Mouse (Mus musculus): Measurements from ENCODE around the gene Angptl4. TPM values are rescaled to one million over a fixed set of nuclear protein-coding genes. Genes with fewer than 3 reads are reported as not detected.
"Not testable (repeated sequence)": the region's sequence is repeated elsewhere in the genome, so short reads cannot be mapped to it uniquely, and the experiment has no call there.

The Angptl4 gene
- polyA plus RNA-seq (2016; fragmentation: Nextera tagmentation; extraction: Ambion mirVana): 17.3 and 21.0 TPM in 2 replicates

- Histone ChIP-seq H3K4me2 (peak within 1 kb of the TSS; percentile 83), H3K4me1 (peaks cover 42% of the 10 kb centered on the region), H3K4me3 (peak within 1 kb of the TSS; percentile 63), H3K9me3 (replicated peaks) (no peaks in the 10 kb centered on the region), H3K36me3 (peaks cover 26% of the 10 kb centered on the region), H3K9ac (peak within 1 kb of the TSS; percentile 69), H3K27ac (peak within 1 kb of the TSS; percentile 79), H3K27me3 (replicated peaks) (0 out of 2 replicates have a peak, but pooled peaks cover 14% of the 10 kb centered on the region)
- peak; percentile 86 for ATAC-seq
- WGBS (ENCODE audit: insufficient replicate concordance): under 1% methylated on average over 50 of the region's 50 CpGs
Measured at GRCm38 (mm10) chr17:33781124-33781977, at the start of gene Angptl4. Angptl4 (minus strand) TSS chr17:33781830.

- no peak for ATAC-seq
- Histone ChIP-seq H3K27me3 (replicated peaks) (no peaks in the 10 kb centered on the region), H3K4me1 (peaks cover 18% of the 10 kb centered on the region), H3K36me3 (peaks cover 71% of the 10 kb centered on the region), H3K9ac (no peak overlapping the region), H3K4me2 (no peak overlapping the region), H3K9me3 (replicated peaks) (no peaks in the 10 kb centered on the region), H3K27ac (0 out of 2 replicates have a peak overlapping the region, but pooled peaks have one; percentile 57), H3K4me3 (no peak overlapping the region)
- 83% methylated on average over 10 of the region's 10 CpGs for WGBS (ENCODE audit: insufficient replicate concordance)
Measured at GRCm38 (mm10) chr17:33829561-33829960, 47.9 kb upstream of the Angptl4 start.

GRCm38 (mm10) chr17:33828892-33829291 lies 47.3 kb upstream of the Angptl4 start:
- ATAC-seq: no peak
- 68% methylated on average over 2 of the region's 2 CpGs for WGBS (ENCODE audit: insufficient replicate concordance)
- H3K9ac ChIP-seq: no peak overlapping the region
- H3K4me3 ChIP-seq: no peak overlapping the region
- peaks cover 64% of the 10 kb centered on the region for H3K36me3 ChIP-seq
- peak overlapping the region; percentile 57; the same call in 1 of the 2 replicates for H3K27ac ChIP-seq
- peaks cover 18% of the 10 kb centered on the region for H3K4me1 ChIP-seq
- no peaks in the 10 kb centered on the region for H3K9me3 ChIP-seq (replicated peaks)
- H3K4me2 ChIP-seq: no peak overlapping the region
- no peaks in the 10 kb centered on the region for H3K27me3 ChIP-seq (replicated peaks)

GRCm38 (mm10) chr17:33826850-33827249 lies 45.2 kb upstream of the Angptl4 start:
- H3K4me2 ChIP-seq: no peak overlapping the region
- under 1% methylated on average over 3 of the region's 3 CpGs for WGBS (ENCODE audit: insufficient replicate concordance)
- no peak for ATAC-seq
- peaks cover 39% of the 10 kb centered on the region for H3K4me1 ChIP-seq
- H3K27me3 ChIP-seq (replicated peaks): no peaks in the 10 kb centered on the region
- no peak overlapping the region for H3K4me3 ChIP-seq
- H3K9me3 ChIP-seq (replicated peaks): no peaks in the 10 kb centered on the region
- peaks cover 62% of the 10 kb centered on the region for H3K36me3 ChIP-seq
- no peak overlapping the region for H3K27ac ChIP-seq
- H3K9ac ChIP-seq: no peak overlapping the region

GRCm38 (mm10) chr17:33825462-33825861 lies 43.8 kb upstream of the Angptl4 start:
- Histone ChIP-seq H3K4me2 (peak overlapping the region; percentile 76), H3K27me3 (replicated peaks) (no peaks in the 10 kb centered on the region), H3K36me3 (peaks cover 62% of the 10 kb centered on the region), H3K27ac (no peak overlapping the region), H3K4me3 (peak overlapping the region; percentile 82), H3K9ac (peak overlapping the region; percentile 85), H3K9me3 (replicated peaks) (no peaks in the 10 kb centered on the region), H3K4me1 (peaks cover 48% of the 10 kb centered on the region)
- WGBS (ENCODE audit: insufficient replicate concordance): 73% methylated on average over 8 of the region's 8 CpGs
- no peak for ATAC-seq

GRCm38 (mm10) chr17:33824997-33825330 lies 43.3 kb upstream of the Angptl4 start:
- 2% methylated on average over 6 of the region's 6 CpGs for WGBS (ENCODE audit: insufficient replicate concordance)
- Histone ChIP-seq H3K4me3 (peak overlapping the region; percentile 82), H3K9ac (peak overlapping the region; percentile 85), H3K4me1 (peaks cover 48% of the 10 kb centered on the region), H3K4me2 (peak overlapping the region; percentile 76), H3K27ac (peak overlapping the region; percentile 79), H3K36me3 (peaks cover 62% of the 10 kb centered on the region)
- H3K27me3 ChIP-seq (replicated peaks); ATAC-seq; H3K9me3 ChIP-seq (replicated peaks): not testable (repeated sequence)

GRCm38 (mm10) chr17:33824084-33824996 lies 42.7 kb upstream of the Angptl4 start, which contains the start of the genes Rps28 and Ndufa7:
Rps28 (minus strand) TSS chr17:33824562.
Ndufa7 (plus strand) TSS chr17:33824572.
- no peaks in the 10 kb centered on the region for H3K9me3 ChIP-seq (replicated peaks)
- H3K4me1 ChIP-seq: peaks cover 49% of the 10 kb centered on the region
- peak within 1 kb of the TSS; percentile 76 for H3K4me2 ChIP-seq
- peak; percentile 88 for ATAC-seq
- H3K9ac ChIP-seq: peak within 1 kb of the TSS; percentile 85
- peak within 1 kb of the TSS; percentile 79 for H3K27ac ChIP-seq
- H3K27me3 ChIP-seq (replicated peaks): no peaks in the 10 kb centered on the region
- under 1% methylated on average over 51 of the region's 51 CpGs for WGBS (ENCODE audit: insufficient replicate concordance)
- peak within 1 kb of the TSS; percentile 82 for H3K4me3 ChIP-seq
- H3K36me3 ChIP-seq: peaks cover 62% of the 10 kb centered on the region

- H3K36me3 ChIP-seq: peaks cover 62% of the 10 kb centered on the region
- 56% methylated on average over 8 of the region's 8 CpGs for WGBS (ENCODE audit: insufficient replicate concordance)
- not testable (repeated sequence) for H3K9me3 ChIP-seq (replicated peaks); ATAC-seq; H3K27me3 ChIP-seq (replicated peaks)
- peaks cover 60% of the 10 kb centered on the region for H3K4me1 ChIP-seq
- H3K9ac ChIP-seq: peak overlapping the region; percentile 85
- peak overlapping the region; percentile 76 for H3K4me2 ChIP-seq
- H3K27ac ChIP-seq: peak overlapping the region; percentile 68
- peak overlapping the region; percentile 82 for H3K4me3 ChIP-seq
Measured at GRCm38 (mm10) chr17:33823171-33823570, 41.5 kb upstream of the Angptl4 start.

- Histone ChIP-seq H3K9ac (peak overlapping the region; percentile 85; the same call in 1 of the 2 replicates), H3K36me3 (peaks cover 58% of the 10 kb centered on the region), H3K27me3 (replicated peaks) (no peaks in the 10 kb centered on the region), H3K4me1 (peaks cover 66% of the 10 kb centered on the region), H3K4me2 (peak overlapping the region; percentile 76), H3K4me3 (peak overlapping the region; percentile 82), H3K9me3 (replicated peaks) (no peaks in the 10 kb centered on the region), H3K27ac (no peak overlapping the region)
- no peak for ATAC-seq
- WGBS (ENCODE audit: insufficient replicate concordance): 77% methylated on average over 1 of the region's 1 CpGs
Measured at GRCm38 (mm10) chr17:33822436-33822959, 40.9 kb upstream of the Angptl4 start.

GRCm38 (mm10) chr17:33817969-33818643 lies 36.5 kb upstream of the Angptl4 start:
- H3K4me3 ChIP-seq: peak overlapping the region; percentile 69
- H3K9me3 ChIP-seq (replicated peaks): no peaks in the 10 kb centered on the region
- ATAC-seq: no peak; the same call in 1 of the 2 replicates
- peak overlapping the region; percentile 98 for H3K4me2 ChIP-seq
- WGBS (ENCODE audit: insufficient replicate concordance): 20% methylated on average over 33 of the region's 33 CpGs
- peak overlapping the region; percentile 88 for H3K9ac ChIP-seq
- H3K36me3 ChIP-seq: peaks cover 49% of the 10 kb centered on the region
- H3K4me1 ChIP-seq: peaks cover 50% of the 10 kb centered on the region
- peak overlapping the region; percentile 84 for H3K27ac ChIP-seq
- H3K27me3 ChIP-seq (replicated peaks): peaks cover 2% of the 10 kb centered on the region

Data from liver, embryonic 12.5 days (tissue).